Mouse (Mus musculus) kidney, adult 2 months (tissue): ENCODE measurements around the gene Trim27. TPM values are rescaled to one million over a fixed set of nuclear protein-coding genes. Genes with fewer than 3 reads are reported as not detected.

Source experiments
- DNase-seq: peaks from one replicate; pipeline ENCODE4 v3.0.0; 2021
- H3K27ac ChIP-seq: fragments of 200-500 bp; 2 replicates; pipeline ENCODE4 v1.5.1; 2012; ENCODE audit warnings: low read depth, low read length, control low read depth, inconsistent platforms; ENCODE audit not compliant: insufficient read depth
- H3K27me3 ChIP-seq: fragments of 200-500 bp; replicated peaks from 2 replicates; pipeline ENCODE4 v1.6.1; 2012; ENCODE audit warnings: mild to moderate bottlenecking, moderate library complexity, low read length, inconsistent platforms; ENCODE audit not compliant: control insufficient read depth, insufficient read depth
- H3K36me3 ChIP-seq: fragments of 200-500 bp; 2 replicates; pipeline ENCODE4 v1.6.1; 2012; ENCODE audit warnings: mild to moderate bottlenecking, moderate library complexity, low read length, inconsistent platforms; ENCODE audit not compliant: control insufficient read depth, insufficient read depth
- H3K4me1 ChIP-seq: fragments of 200-500 bp; 2 replicates; pipeline ENCODE4 v1.6.1; 2011; ENCODE audit warnings: low read length; ENCODE audit not compliant: control insufficient read depth, insufficient read depth
- H3K4me3 ChIP-seq: fragments of 200-500 bp; 2 replicates; pipeline ENCODE4 v1.5.1; 2011; ENCODE audit warnings: mild to moderate bottlenecking, low read depth, low read length, control low read depth; ENCODE audit not compliant: insufficient read depth
- CTCF ChIP-seq: fragments of 200-500 bp; conservative IDR thresholded peaks from 2 replicates; pipeline ENCODE4 v1.5.1; 2011; ENCODE audit warnings: low read depth, mild to moderate bottlenecking, control low read depth, low read length, moderate library complexity, mixed read lengths; ENCODE audit not compliant: insufficient read depth, insufficient read length
- POLR2A ChIP-seq: fragments of 200-500 bp; IDR thresholded peaks from one replicate; pipeline ENCODE4 v1.6.1; 2011; ENCODE audit warnings: low read depth, low read length, control low read depth
- WGBS: fragments of 180-500 bp; shearing (Covaris S2); methylation state at CpG from one replicate; pipeline ENCODE4 v1.1.7; 2018; 5-methylcytosine and 5-hydroxymethylcytosine counted together
- polyA plus RNA-seq: library from polyadenylated mRNA; depleted of rRNA; stranded (reverse); fragments of >200 nt; gene quantifications from 2 replicates; pipeline ENCODE4 v1.2.3, GENCODE M21; 2012

The Trim27 gene
- polyA plus RNA-seq, 1 experiment, result 30.2 TPM

DNA sequence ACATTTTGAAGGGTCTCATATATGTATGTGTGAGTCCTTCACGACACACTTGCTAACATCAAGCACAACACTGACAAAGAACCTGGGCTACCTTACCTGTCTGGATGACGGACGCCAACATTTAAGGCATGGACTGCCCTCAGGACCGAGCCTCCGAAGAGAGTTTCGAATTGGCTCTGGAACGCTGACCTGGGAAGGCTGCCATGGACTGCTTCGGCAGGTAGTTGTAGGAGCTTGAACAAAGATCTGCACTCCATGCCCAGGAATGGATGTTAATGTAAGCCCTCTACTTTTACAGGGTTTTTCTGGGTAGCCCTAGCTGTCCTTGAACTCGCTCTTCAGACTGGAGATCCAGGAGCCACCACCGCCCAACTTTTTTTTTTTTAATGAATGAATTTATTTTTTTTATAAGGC lies 44.0 kb downstream of the Trim27 start:
- H3K36me3 ChIP-seq, result no peaks in the 10 kb centered on the region
- peak; percentile 24 for DNase-seq
- no peak overlapping the region for H3K27ac ChIP-seq
- TF ChIP-seq POLR2A (no peak), CTCF (no peak)
- WGBS, result 14% methylated on average over 10 of the region's 10 CpGs
- H3K4me1 ChIP-seq, result no peaks in the 10 kb centered on the region
- peak overlapping the region; percentile 32 for H3K4me3 ChIP-seq
- H3K27me3 ChIP-seq, result no peaks in the 10 kb centered on the region

DNA sequence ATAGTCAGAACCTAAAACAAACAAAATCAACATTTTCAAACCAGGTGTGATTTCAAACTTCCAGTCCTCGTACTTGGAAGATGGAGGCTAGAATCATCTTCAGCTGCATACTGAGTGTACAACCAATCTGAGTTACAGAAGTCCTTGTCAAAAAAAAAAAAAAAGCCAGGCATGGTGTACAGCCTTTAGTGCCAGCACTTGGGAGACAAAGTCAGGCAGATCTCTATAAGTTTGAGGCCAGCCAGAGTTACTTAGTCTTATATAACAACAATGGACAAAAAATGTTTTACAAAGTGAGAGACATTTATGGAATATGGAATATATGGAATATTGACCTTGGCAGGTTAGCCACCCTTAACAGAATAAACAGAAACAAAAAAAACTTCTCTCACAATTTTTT lies 45.1 kb downstream of the Trim27 start:
- no peak for TF ChIP-seq POLR2A
- no peak for TF ChIP-seq CTCF
- no peaks in the 10 kb centered on the region for H3K4me1 ChIP-seq
- 92% methylated on average over 1 of the region's 1 CpGs for WGBS
- H3K27me3 ChIP-seq, result no peaks in the 10 kb centered on the region
- H3K4me3 ChIP-seq, result no peak overlapping the region
- no peak overlapping the region for H3K27ac ChIP-seq
- no peak for DNase-seq
- no peaks in the 10 kb centered on the region for H3K36me3 ChIP-seq

DNA sequence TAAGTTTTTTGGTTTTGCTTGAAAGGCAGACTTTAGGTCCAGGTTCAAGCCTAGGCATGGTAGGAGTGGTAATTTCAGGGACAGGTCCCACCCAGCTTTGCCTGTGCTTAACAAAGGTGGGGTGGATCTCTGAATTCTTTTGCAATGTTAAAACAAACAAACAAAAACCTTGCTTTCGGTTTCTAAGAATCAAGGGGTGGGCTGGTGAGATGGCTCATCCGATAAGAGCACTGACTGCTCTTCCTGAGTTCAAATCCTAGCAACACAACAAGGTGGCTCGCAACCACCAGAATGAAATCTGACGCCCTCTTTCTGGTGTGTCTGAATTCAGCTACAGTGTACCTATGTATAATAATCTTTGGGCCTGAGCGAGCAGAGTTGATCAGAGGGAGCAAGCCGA lies 46.0 kb downstream of the Trim27 start:
- WGBS, result 89% methylated on average over 6 of the region's 6 CpGs
- no peak for DNase-seq
- no peaks in the 10 kb centered on the region for H3K4me1 ChIP-seq
- TF ChIP-seq CTCF (no peak), POLR2A (no peak)
- no peak overlapping the region for H3K27ac ChIP-seq
- no peaks in the 10 kb centered on the region for H3K36me3 ChIP-seq
- H3K4me3 ChIP-seq, result no peak overlapping the region
- H3K27me3 ChIP-seq, result no peaks in the 10 kb centered on the region

DNA sequence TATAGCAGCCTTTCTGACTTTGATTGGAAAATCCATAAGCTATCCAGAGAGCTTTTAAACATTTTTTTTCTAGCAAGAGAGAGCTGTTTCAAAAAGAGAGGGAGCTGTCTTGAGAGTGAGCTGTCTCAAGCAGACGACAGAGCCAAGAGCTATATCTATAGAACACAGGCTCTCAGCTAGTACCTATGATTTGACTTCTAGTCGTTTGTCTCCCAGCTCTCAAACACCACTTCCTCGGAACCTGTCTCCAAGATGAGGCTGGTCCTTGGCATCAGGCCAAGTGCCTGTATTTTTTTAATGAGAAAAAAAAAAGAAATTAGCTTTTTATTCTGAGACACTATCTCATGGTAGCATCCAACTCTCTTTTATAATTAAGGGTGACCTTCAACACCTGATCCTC lies 46.8 kb downstream of the Trim27 start:
- TF ChIP-seq POLR2A (no peak), CTCF (no peak)
- WGBS, result 50% methylated on average over 3 of the region's 3 CpGs

DNA sequence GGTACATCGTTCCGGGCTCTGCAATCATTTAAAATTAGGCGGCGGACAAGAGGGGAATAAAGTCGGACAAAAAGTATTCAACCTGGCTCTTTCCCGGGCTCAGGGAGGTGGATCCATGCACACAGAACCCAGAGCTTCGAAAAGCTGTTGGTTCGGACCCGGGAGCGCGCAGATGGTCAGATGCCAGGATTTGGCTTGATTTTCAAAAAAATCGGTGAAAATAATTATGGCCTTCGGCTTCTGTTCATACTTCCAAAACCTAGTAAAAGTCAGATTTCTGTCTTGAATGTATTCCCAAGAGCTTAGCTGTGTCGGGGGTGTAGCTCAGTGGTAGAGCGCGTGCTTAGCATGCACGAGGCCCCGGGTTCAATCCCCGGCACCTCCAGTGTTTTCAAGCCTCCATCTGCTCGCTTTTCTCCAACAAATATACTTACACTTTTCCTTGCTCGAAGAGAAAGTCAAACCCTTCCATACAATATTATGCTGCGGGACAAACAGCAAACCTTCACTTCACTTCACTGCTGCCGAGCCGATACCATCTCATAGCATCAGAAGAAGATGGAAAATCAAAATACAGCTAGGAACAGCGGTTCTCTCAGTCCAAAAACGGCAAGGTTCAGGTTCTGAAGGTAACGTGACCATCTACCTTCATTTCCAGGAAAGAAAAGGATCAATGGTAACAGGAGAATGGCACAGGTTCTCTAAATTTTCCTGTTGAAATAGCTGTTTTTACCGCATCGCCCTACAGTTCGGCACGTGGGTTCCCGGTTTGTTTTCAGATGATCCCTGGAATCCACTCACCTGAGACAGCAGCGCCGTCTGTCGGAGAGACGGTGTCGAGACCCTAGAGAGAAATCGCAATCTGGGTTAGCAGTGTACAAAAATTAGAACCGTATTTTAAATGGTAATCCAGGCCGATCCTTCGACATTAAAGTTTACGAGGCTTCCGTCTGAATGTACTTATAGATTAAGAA lies 54.8 kb downstream of the Trim27 start:
- no peak overlapping the region for H3K27ac ChIP-seq
- 2% methylated on average over 43 of the region's 43 CpGs for WGBS
- H3K27me3 ChIP-seq, result no peaks in the 10 kb centered on the region
- peak overlapping the region; percentile 58 for H3K4me3 ChIP-seq
- TF ChIP-seq POLR2A (no peak), CTCF (peak; percentile 87)
- H3K36me3 ChIP-seq, result no peaks in the 10 kb centered on the region
- peak; percentile 90 for DNase-seq
- peaks cover 6% of the 10 kb centered on the region; the same call in 1 of the 2 replicates for H3K4me1 ChIP-seq

More for the DNA sequence above, 46.8 kb downstream of the Trim27 start:
- Histone ChIP-seq H3K27ac (no peak overlapping the region), H3K4me3 (no peak overlapping the region), H3K4me1 (no peaks in the 10 kb centered on the region), H3K36me3 (no peaks in the 10 kb centered on the region), H3K27me3 (no peaks in the 10 kb centered on the region)
- no peak for DNase-seq

DNA sequence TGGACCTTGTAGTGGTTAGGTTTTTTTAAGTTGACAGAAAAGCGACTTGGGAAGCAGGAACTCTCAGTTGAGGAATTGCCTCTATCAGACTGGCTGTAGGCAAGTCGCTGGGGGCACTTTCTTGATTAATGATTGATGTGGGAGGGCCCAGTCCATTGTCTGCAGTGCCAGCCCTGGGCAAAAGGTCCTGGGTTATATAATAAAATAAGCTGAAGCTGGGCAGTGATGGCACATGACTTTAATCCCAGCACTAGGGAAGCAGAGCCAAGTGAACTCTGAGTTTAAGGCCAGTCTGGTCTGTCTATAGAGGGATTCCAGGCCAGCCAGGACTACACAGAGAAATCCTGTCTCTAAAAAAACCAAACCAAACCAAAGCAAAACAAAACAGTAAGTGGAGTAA lies 57.5 kb downstream of the Trim27 start:
- H3K27ac ChIP-seq, result peak overlapping the region; percentile 74
- H3K4me1 ChIP-seq, result peaks cover 6% of the 10 kb centered on the region; the same call in 1 of the 2 replicates
- no peak overlapping the region for H3K4me3 ChIP-seq
- no peak for TF ChIP-seq CTCF
- no peak for TF ChIP-seq POLR2A
- H3K27me3 ChIP-seq, result no peaks in the 10 kb centered on the region
- H3K36me3 ChIP-seq, result no peaks in the 10 kb centered on the region
- 48% methylated on average over 2 of the region's 2 CpGs for WGBS
- DNase-seq, result peak; percentile 88

DNA sequence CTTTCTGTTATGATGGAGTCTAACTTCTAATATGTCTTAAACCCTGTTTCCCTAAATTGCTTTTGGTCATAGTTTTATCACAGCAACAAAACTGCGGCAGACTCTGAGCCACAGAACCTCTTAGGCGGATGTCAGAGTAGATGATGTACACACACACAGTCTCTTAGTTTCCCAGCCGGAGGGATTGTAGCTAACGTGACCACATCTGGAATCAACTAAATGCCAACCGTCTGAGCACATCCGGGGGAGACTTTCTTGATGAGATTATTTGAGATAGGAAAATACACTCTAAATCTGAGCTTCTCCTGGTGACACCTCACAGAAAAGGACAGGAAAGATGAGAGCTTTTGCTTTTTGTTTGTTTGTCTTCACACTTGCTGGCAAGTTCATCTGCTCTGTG lies 57.9 kb downstream of the Trim27 start:
- no peak for TF ChIP-seq POLR2A
- no peak for TF ChIP-seq CTCF
- Histone ChIP-seq H3K27ac (peak overlapping the region; percentile 74), H3K36me3 (no peaks in the 10 kb centered on the region), H3K4me1 (peaks cover 6% of the 10 kb centered on the region; the same call in 1 of the 2 replicates), H3K27me3 (no peaks in the 10 kb centered on the region), H3K4me3 (no peak overlapping the region)
- WGBS, result 52% methylated on average over 6 of the region's 6 CpGs
- DNase-seq, result no peak
